Mouse (Mus musculus) fat pad, adult 2 months (tissue): ENCODE data around the gene Ssxb3.
"Not testable (repeated sequence)": the region's sequence is repeated elsewhere in the genome, so short reads cannot be mapped to it uniquely, and the experiment has no call there.

Source experiments
- DNase-seq: peaks from one replicate; pipeline ENCODE4 v3.0.0-alpha.2; 2011; ENCODE audit warnings: low read depth, low spot score; ENCODE audit errors: extremely low read depth

The Ssxb3 gene

GRCm38 (mm10) chrX:8591716-8592115 lies at the start of gene Ssxb3:
TSS of gene Ssxb3 (minus strand) at chrX:8591816.
- not testable (repeated sequence) for DNase-seq

- not testable (repeated sequence) for DNase-seq
These were observed 43.5 kb downstream of the Ssxb3 start, which contains the start of gene Ssxb6 for GRCm38 (mm10) chrX:8548155-8548554. TSS of gene Ssxb6 (minus strand) at chrX:8548255.
